Comparison of ENCODE assay signal across 28 mouse cellular contexts in the genomic region with DNA sequence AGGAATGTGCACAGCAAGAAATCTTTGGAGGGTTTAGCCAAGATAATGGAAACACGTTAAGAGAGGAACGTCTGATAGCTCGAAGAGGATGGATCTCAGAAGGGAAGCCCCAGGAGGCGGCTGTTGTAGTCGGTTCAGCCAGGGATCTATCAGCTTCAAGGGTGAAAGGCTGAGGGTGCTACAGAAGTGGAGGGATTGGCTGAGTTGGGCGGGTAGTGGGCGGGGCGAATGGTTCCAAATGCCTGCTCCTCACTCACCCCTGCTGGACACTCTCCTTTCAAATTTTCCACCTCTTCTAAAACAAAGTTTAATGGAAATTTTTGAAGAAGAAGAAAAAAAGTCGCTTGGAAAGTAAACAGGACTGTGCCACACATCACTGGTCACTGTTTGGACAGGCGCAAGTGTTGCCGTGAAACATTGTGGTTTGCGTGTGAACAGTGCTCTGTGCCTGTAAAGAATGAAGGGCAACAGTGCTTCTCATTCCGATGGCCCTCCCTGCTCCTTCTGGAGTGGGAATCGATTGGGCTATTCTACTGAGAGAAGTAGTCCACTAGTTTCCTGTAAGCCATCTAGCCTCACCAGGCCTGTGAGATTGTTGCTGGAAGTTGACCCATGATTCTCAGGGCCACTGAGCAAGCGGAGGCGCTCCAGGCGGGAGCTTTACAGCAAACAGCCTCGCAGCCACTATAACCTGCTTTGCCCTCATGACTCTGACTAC. TPM values are rescaled to one million over a fixed set of nuclear protein-coding genes. Genes with fewer than 3 reads are reported as not detected.
A peak's percentile ranks its signal among the peaks of the same experiment; 100 is the strongest.
DNase-seq lines count a peak whose midpoint lies in the region; ATAC-seq and TF ChIP-seq lines count a peak whose summit lies in the region.
"Had no signal": no experiment of that assay in that cellular context is flagged by ENCODE, and none has a peak within 500 bp of the region (broad histone marks: within the 10 kb centered on the region; RNA-seq: fewer than 3 reads in every experiment).

No protein-coding gene starts in this region.

- no peak overlapping the region for H3K9ac ChIP-seq in kidney, embryonic 14.5 days (ENCODE audit: low read depth, low read length)
- H3K9ac ChIP-seq: heart, embryonic 13.5 days; hindbrain, embryonic 15.5 days; limb, embryonic 12.5 days; liver, embryonic 15.5 days; lung, embryonic 14.5 days had no signal

- 62% methylated on average over 18 of the region's 18 CpGs for WGBS in kidney, embryonic 14.5 days

- H3K4me2 ChIP-seq in kidney, embryonic 14.5 days (replicated peaks; ENCODE audit: low read depth, low read length): no peak overlapping the region
- H3K4me2 ChIP-seq: heart, embryonic 13.5 days; hindbrain, embryonic 15.5 days; limb, embryonic 12.5 days; liver, embryonic 15.5 days; lung, embryonic 14.5 days; midbrain, embryonic 11.5 days had no signal

- in situ Hi-C loops in Patski (cut with MboI; ENCODE audit: low pct_unique_long_range_greater_than_20kb): no loop called here

- no peaks in the 10 kb centered on the region for H3K36me3 ChIP-seq in kidney, embryonic 14.5 days (ENCODE audit: control insufficient read depth, insufficient read depth, low read length)
- H3K36me3 ChIP-seq: heart, embryonic 13.5 days; hindbrain, embryonic 10.5 days; hindbrain, embryonic 15.5 days; limb, embryonic 12.5 days; liver, embryonic 15.5 days had no signal

- H3K4me3 ChIP-seq in kidney, embryonic 14.5 days (ENCODE audit: low read length): no peak overlapping the region
- H3K4me3 ChIP-seq: heart, embryonic 13.5 days; hindbrain, embryonic 10.5 days; hindbrain, embryonic 15.5 days; limb, embryonic 12.5 days; liver, embryonic 15.5 days had no signal

- intact Hi-C loops in left cerebral cortex, postnatal 14 days (cut with DNase I): no loop called here

- no peaks in the 10 kb centered on the region for H3K9me3 ChIP-seq in kidney, embryonic 14.5 days (ENCODE audit: control insufficient read depth, low read length)
- H3K9me3 ChIP-seq: heart, embryonic 13.5 days; hindbrain, embryonic 10.5 days; hindbrain, embryonic 15.5 days; limb, embryonic 12.5 days; liver, embryonic 15.5 days had no signal

- no peaks in the 10 kb centered on the region for H3K27me3 ChIP-seq in Patski
- no peaks in the 10 kb centered on the region for H3K27me3 ChIP-seq in kidney, embryonic 14.5 days (ENCODE audit: control insufficient read depth, insufficient read depth, low read length)
- H3K27me3 ChIP-seq: hindbrain, embryonic 15.5 days; limb, embryonic 12.5 days; liver, embryonic 15.5 days had no signal

- TF ChIP-seq CTCF in Patski (IDR thresholded peaks at IDR 0.05): no peak

- no peak for DNase-seq in Patski (ENCODE audit: low read depth, low spot score)
- peak; percentile 66 for DNase-seq in kidney, adult 11 months
- peak; percentile 50 for DNase-seq in kidney, postnatal 14 days
- no peak for DNase-seq in heart, adult 9 months (ENCODE audit: low spot score in 2 of 2)
- DNase-seq in adrenal gland, postnatal 36 days: no peak
- DNase-seq in left cerebral cortex, postnatal 14 days (ENCODE audit: low spot score in 2 of 2): no peak
- no peak for DNase-seq in embryo, embryonic 10.5 days (ENCODE audit: low spot score)
- DNase-seq: adrenal gland, adult 2 months; cerebellum, adult 2 months; cerebellum, postnatal 25 days; gastrocnemius, postnatal 14 days; heart, adult 11 months; heart, postnatal 10 days; layer of hippocampus, adult 9-11 months; lung, embryonic 14.5 days; lung, postnatal 36 days had no signal

- no peaks in the 10 kb centered on the region for H3K4me1 ChIP-seq in kidney, embryonic 14.5 days (ENCODE audit: control insufficient read depth, insufficient read depth, low read length)
- H3K4me1 ChIP-seq: heart, embryonic 13.5 days; hindbrain, embryonic 10.5 days; hindbrain, embryonic 15.5 days had no signal

- CTCF ChIA-PET in Patski (lab: Charles Lee): interaction anchor here (1.1 to 1.6 kb wide), 3 partner anchors 15 to 37 kb away, joined by 3 to 5 read pairs (median 4); no protein-coding TSS in a partner anchor

- POLR2A ChIA-PET in Patski (lab: Charles Lee): interaction anchor here (1.7 kb wide), 1 partner anchor 13 kb away, joined by 3 read pairs; no protein-coding TSS in a partner anchor

- no peak overlapping the region for H3K27ac ChIP-seq in kidney, embryonic 14.5 days (ENCODE audit: low read depth, low read length)
- H3K27ac ChIP-seq: heart, embryonic 13.5 days; hindbrain, embryonic 10.5 days; hindbrain, embryonic 15.5 days; limb, embryonic 12.5 days; liver, embryonic 15.5 days had no signal

- peak; percentile 57 for ATAC-seq in Patski
- ATAC-seq in kidney, embryonic 14.5 days (ENCODE audit: low FRiP score, low TSS enrichment): peak; percentile 74; the same call in 1 of the 2 replicates
- ATAC-seq: activated CD4-positive, CD25-positive, alpha-beta regulatory T cell, adult 4 months; forebrain, embryonic 14.5 days; midbrain, embryonic 16.5 days had no signal

RNA-seq across cellular contexts. Expression of a gene that starts 15.6 kb away (rescaled TPM):
- 3.9 TPM for polyA plus RNA-seq in Patski (2021)
- polyA plus RNA-seq in kidney, embryonic 14.5 days (2014; fragmentation: Nextera tagmentation; extraction: Ambion mirVana): 6.0 and 8.3 TPM in 2 replicates
- 1 to 10 TPM; 1.5 to 2.8 TPM for total RNA-seq in adrenal gland, postnatal 36 days (2021)
- 1 to 10 TPM; 1.0 to 1.7 TPM for total RNA-seq in left cerebral cortex, postnatal 14 days (2021)
- total RNA-seq: gastrocnemius, postnatal 14 days; megakaryocyte, adult 5-6 weeks; MEL had no signal
- polyA plus RNA-seq: adrenal gland, adult 2 months had no signal

Comparison
In these comparisons a context has a peak if more than half of its experiments do, and no peak if none do; other contexts are left out.
1. DNase-seq: peak in kidney, adult 11 months (single experiment) and kidney, postnatal 14 days (single experiment); none in Patski (single experiment), heart, adult 9 months (0 of 2), adrenal gland, postnatal 36 days (0 of 2), left cerebral cortex, postnatal 14 days (0 of 2) and embryo, embryonic 10.5 days (single experiment).